In the genomic region with DNA sequence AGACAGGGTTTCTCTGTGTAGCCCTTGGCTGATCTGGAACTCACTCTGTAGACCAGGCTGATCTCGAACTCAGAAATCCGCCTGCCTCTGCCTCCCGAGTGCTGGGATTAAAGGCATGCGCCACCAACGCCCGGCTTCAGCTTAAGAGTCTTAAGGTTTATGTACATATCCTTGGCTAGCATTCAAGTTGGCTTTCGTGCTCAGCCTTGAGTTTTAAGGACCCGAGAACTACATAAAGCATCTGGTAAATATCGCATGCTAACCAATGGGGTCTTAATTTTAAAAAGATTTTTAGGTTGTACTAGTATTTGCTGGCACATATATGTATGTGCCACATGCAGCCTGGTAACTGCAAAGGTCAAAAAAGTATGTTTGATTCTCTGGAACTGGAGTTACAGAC, we compare ENCODE assay signal across 15 mouse cellular contexts. TPM values are rescaled to one million over a fixed set of nuclear protein-coding genes. Genes with fewer than 3 reads are reported as not detected.
DNase-seq lines count a peak whose midpoint lies in the region; ATAC-seq and TF ChIP-seq lines count a peak whose summit lies in the region.
"Had no signal": no experiment of that assay in that cellular context is flagged by ENCODE, and none has a peak within 500 bp of the region (broad histone marks: within the 10 kb centered on the region; RNA-seq: fewer than 3 reads in every experiment).

No protein-coding gene starts in this region.

- no peak for ATAC-seq in hindbrain, embryonic 13.5 days (ENCODE audit: low FRiP score)
- no peak for ATAC-seq in hindbrain, embryonic 12.5 days (ENCODE audit: low FRiP score)
- ATAC-seq in monocyte, adult 5-6 weeks (replicated peaks; ENCODE audit: insufficient number of reproducible peaks, low FRiP score, low TSS enrichment, poor library complexity, severe bottlenecking), result no peak
- ATAC-seq: activated CD4-positive, CD25-positive, alpha-beta regulatory T cell, adult 4 months had no signal

- no peak overlapping the region for H3K9ac ChIP-seq in hindbrain, embryonic 13.5 days
- no peak overlapping the region for H3K9ac ChIP-seq in hindbrain, embryonic 12.5 days

- H3K27ac ChIP-seq in hindbrain, embryonic 13.5 days, result no peak overlapping the region
- no peak overlapping the region for H3K27ac ChIP-seq in hindbrain, embryonic 12.5 days
- peak overlapping the region; percentile 32 for H3K27ac ChIP-seq in testis, adult 2 months (ENCODE audit: control insufficient read depth, insufficient read depth, low read depth, low read length)
- H3K27ac ChIP-seq in limb, embryonic 10.5 days, result no peak overlapping the region

- no peak for TF ChIP-seq POLR2A in testis, adult 2 months (IDR thresholded peaks at IDR 0.05; ENCODE audit: control insufficient read depth, low read depth, low read length)

- WGBS in hindbrain, embryonic 13.5 days, result 93% methylated on average over 9 of the region's 9 CpGs
- WGBS in hindbrain, embryonic 12.5 days, result 92% methylated on average over 9 of the region's 9 CpGs
- 94% methylated on average over 9 of the region's 9 CpGs for WGBS in limb, embryonic 10.5 days

- peak overlapping the region; percentile 13; the same call in 1 of the 2 replicates for H3K4me2 ChIP-seq in hindbrain, embryonic 13.5 days
- no peak overlapping the region for H3K4me2 ChIP-seq in hindbrain, embryonic 12.5 days (replicated peaks)

- H3K4me3 ChIP-seq in hindbrain, embryonic 13.5 days, result no peak overlapping the region
- H3K4me3 ChIP-seq in hindbrain, embryonic 12.5 days, result no peak overlapping the region
- H3K4me3 ChIP-seq in testis, adult 2 months (ENCODE audit: control insufficient read depth, low read depth, low read length), result peak overlapping the region; percentile 79
- H3K4me3 ChIP-seq in limb, embryonic 10.5 days, result peak overlapping the region; percentile 85; the same call in 1 of the 2 replicates

- no peaks in the 10 kb centered on the region for H3K9me3 ChIP-seq in hindbrain, embryonic 13.5 days
- H3K9me3 ChIP-seq in hindbrain, embryonic 12.5 days (replicated peaks), result no peaks in the 10 kb centered on the region
- H3K9me3 ChIP-seq in limb, embryonic 10.5 days (replicated peaks), result no peaks in the 10 kb centered on the region
- H3K9me3 ChIP-seq: heart, embryonic 10.5 days; intestine, embryonic 15.5 days had no signal

- DNase-seq in testis, postnatal 14 days (ENCODE audit: low spot score), result no peak
- DNase-seq in limb, embryonic 10.5 days (ENCODE audit: low spot score), result no peak
- DNase-seq in frontal cortex, postnatal 25 days (ENCODE audit: low spot score in 2 of 2), result no peak
- DNase-seq: cerebellum, postnatal 25 days; lung, postnatal 14 days; spleen, adult 18-20 months had no signal

- no peak for TF ChIP-seq CTCF in testis, adult 2 months (IDR thresholded peaks at IDR 0.05; ENCODE audit: control insufficient read depth, insufficient read depth, insufficient replicate concordance, low read depth, low read length)

- H3K27me3 ChIP-seq in hindbrain, embryonic 13.5 days, result no peaks in the 10 kb centered on the region
- H3K27me3 ChIP-seq in hindbrain, embryonic 12.5 days, result no peaks in the 10 kb centered on the region
- H3K27me3 ChIP-seq in testis, adult 2 months (ENCODE audit: control insufficient read depth, insufficient read depth, low read length), result no peaks in the 10 kb centered on the region
- no peaks in the 10 kb centered on the region for H3K27me3 ChIP-seq in limb, embryonic 10.5 days (ENCODE audit: low read depth, poor library complexity, severe bottlenecking)
- H3K27me3 ChIP-seq: intestine, embryonic 15.5 days had no signal

- peaks cover 43% of the 10 kb centered on the region for H3K4me1 ChIP-seq in hindbrain, embryonic 13.5 days (replicated peaks)
- peaks cover 32% of the 10 kb centered on the region for H3K4me1 ChIP-seq in hindbrain, embryonic 12.5 days
- H3K4me1 ChIP-seq in testis, adult 2 months (ENCODE audit: control insufficient read depth, insufficient read depth, low read length), result peaks cover 5% of the 10 kb centered on the region; the same call in 1 of the 2 replicates
- peaks cover 35% of the 10 kb centered on the region for H3K4me1 ChIP-seq in limb, embryonic 10.5 days

- peaks cover 18% of the 10 kb centered on the region for H3K36me3 ChIP-seq in hindbrain, embryonic 13.5 days
- peaks cover 20% of the 10 kb centered on the region for H3K36me3 ChIP-seq in hindbrain, embryonic 12.5 days
- H3K36me3 ChIP-seq in testis, adult 2 months (ENCODE audit: control insufficient read depth, insufficient read depth, low read length), result 0 out of 2 replicates have a peak, but pooled peaks cover 2% of the 10 kb centered on the region
- H3K36me3 ChIP-seq in limb, embryonic 10.5 days, result peaks cover 34% of the 10 kb centered on the region
- H3K36me3 ChIP-seq: intestine, embryonic 15.5 days had no signal

RNA-seq across cellular contexts. Expression of a gene that starts 0.9 kb away (rescaled TPM):
- polyA plus RNA-seq in hindbrain, embryonic 13.5 days (2015; fragmentation: Nextera tagmentation; extraction: Ambion mirVana), result 111 and 114 TPM in 2 replicates
- polyA plus RNA-seq in hindbrain, embryonic 12.5 days (2016; fragmentation: Nextera tagmentation; extraction: Ambion mirVana), result 113 and 128 TPM in 2 replicates
- polyA plus RNA-seq in testis, adult 2 months (2012; rRNA removed), result 252 and 263 TPM in 2 replicates
- 53.4 and 60.4 TPM in 2 replicates for polyA plus RNA-seq in limb, embryonic 10.5 days (2016; fragmentation: Nextera tagmentation; extraction: Ambion mirVana)
- 58.0 to 88.4 TPM (median 71.4 TPM) in 3 replicates for total RNA-seq in monocyte, adult 5-6 weeks (2017)

RNA-seq across cellular contexts. Expression of a gene that starts 2.7 kb away (rescaled TPM):
- polyA plus RNA-seq in hindbrain, embryonic 13.5 days (2015; fragmentation: Nextera tagmentation; extraction: Ambion mirVana), result 16.8 and 18.3 TPM in 2 replicates
- polyA plus RNA-seq in hindbrain, embryonic 12.5 days (2016; fragmentation: Nextera tagmentation; extraction: Ambion mirVana), result 16.4 and 19.8 TPM in 2 replicates
- polyA plus RNA-seq in testis, adult 2 months (2012; rRNA removed), result 27.8 and 32.1 TPM in 2 replicates
- polyA plus RNA-seq in limb, embryonic 10.5 days (2016; fragmentation: Nextera tagmentation; extraction: Ambion mirVana), result 13.0 and 13.9 TPM in 2 replicates
- 3.8 to 5.7 TPM (median 4.9 TPM) in 3 replicates for total RNA-seq in monocyte, adult 5-6 weeks (2017)

RNA-seq across cellular contexts. Expression of a gene that starts 13.2 kb away (rescaled TPM):
- 0.04 and 0.17 TPM in 2 replicates for polyA plus RNA-seq in hindbrain, embryonic 13.5 days (2015; fragmentation: Nextera tagmentation; extraction: Ambion mirVana)
- polyA plus RNA-seq in hindbrain, embryonic 12.5 days (2016; fragmentation: Nextera tagmentation; extraction: Ambion mirVana), result 0.87 and 1.1 TPM in 2 replicates
- 0.05 and 0.07 TPM in 2 replicates for polyA plus RNA-seq in testis, adult 2 months (2012; rRNA removed)
- 0.08 and 0.15 TPM in 2 replicates for polyA plus RNA-seq in limb, embryonic 10.5 days (2016; fragmentation: Nextera tagmentation; extraction: Ambion mirVana)
- 0.29 to 0.86 TPM (median 0.43 TPM) in 3 replicates for total RNA-seq in monocyte, adult 5-6 weeks (2017)
- total RNA-seq: left cerebral cortex, postnatal 25 days had no signal
- polyA plus RNA-seq: activated CD4-positive, CD25-positive, alpha-beta regulatory T cell, adult 4 months; large intestine, adult 2 months had no signal

Comparison
In these comparisons a context has a peak if more than half of its experiments do, and no peak if none do; other contexts are left out.
1. H3K4me3 ChIP-seq: peak in testis, adult 2 months (single experiment) and limb, embryonic 10.5 days (single experiment); none in hindbrain, embryonic 13.5 days (single experiment) and hindbrain, embryonic 12.5 days (single experiment).